Mouse (Mus musculus) urinary bladder, postnatal 36 days (tissue): ENCODE measurements around the gene Adamts20.

Experiments used
- DNase-seq, 2 experiments: peaks; one replicate each; pipeline ENCODE4 v3.0.0; 2022; ENCODE audit warnings: low spot score in 2 of 2, mixed read lengths in 1 of 2

The Adamts20 gene

GRCm38 (mm10) chr15:94252962-94253712, 212.1 kb downstream of the Adamts20 start:
- no peak for DNase-seq

GRCm38 (mm10) chr15:94249766-94250165, 215.5 kb downstream of the Adamts20 start:
- DNase-seq, result peak in 1 of 2 experiments; percentile 17

- DNase-seq, result peak; percentile 20 to 30
Observed at GRCm38 (mm10) chr15:94248386-94248785, 216.8 kb downstream of the Adamts20 start.

GRCm38 (mm10) chr15:94246669-94247068, 218.5 kb downstream of the Adamts20 start:
- DNase-seq, result no peak

GRCm38 (mm10) chr15:94244336-94244735, 220.9 kb downstream of the Adamts20 start:
- no peak for DNase-seq

GRCm38 (mm10) chr15:94242133-94242532, 223.1 kb downstream of the Adamts20 start:
- DNase-seq, result no peak

- no peak for DNase-seq
Observed at GRCm38 (mm10) chr15:94239637-94240036, 225.6 kb downstream of the Adamts20 start.

- DNase-seq, result no peak
Observed at GRCm38 (mm10) chr15:94239127-94239526, 226.1 kb downstream of the Adamts20 start.

GRCm38 (mm10) chr15:94238058-94238876, 227.0 kb downstream of the Adamts20 start:
- no peak for DNase-seq

- DNase-seq, result no peak
Observed at GRCm38 (mm10) chr15:94236726-94237125, 228.5 kb downstream of the Adamts20 start.

- no peak for DNase-seq
Observed at GRCm38 (mm10) chr15:94236121-94236520, 229.1 kb downstream of the Adamts20 start.

GRCm38 (mm10) chr15:94235190-94235589, 230.0 kb downstream of the Adamts20 start:
- DNase-seq, result no peak

- DNase-seq, result no peak
Observed at GRCm38 (mm10) chr15:94231246-94231645, 234.0 kb downstream of the Adamts20 start.

GRCm38 (mm10) chr15:94227388-94227787, 237.8 kb downstream of the Adamts20 start:
- DNase-seq, result no peak

GRCm38 (mm10) chr15:94223101-94223500, 242.1 kb downstream of the Adamts20 start:
- no peak for DNase-seq

- no peak for DNase-seq
Observed at GRCm38 (mm10) chr15:94220686-94221085, 244.5 kb downstream of the Adamts20 start.
